Mouse (Mus musculus): ENCODE data around the gene Hagh.

DNA sequence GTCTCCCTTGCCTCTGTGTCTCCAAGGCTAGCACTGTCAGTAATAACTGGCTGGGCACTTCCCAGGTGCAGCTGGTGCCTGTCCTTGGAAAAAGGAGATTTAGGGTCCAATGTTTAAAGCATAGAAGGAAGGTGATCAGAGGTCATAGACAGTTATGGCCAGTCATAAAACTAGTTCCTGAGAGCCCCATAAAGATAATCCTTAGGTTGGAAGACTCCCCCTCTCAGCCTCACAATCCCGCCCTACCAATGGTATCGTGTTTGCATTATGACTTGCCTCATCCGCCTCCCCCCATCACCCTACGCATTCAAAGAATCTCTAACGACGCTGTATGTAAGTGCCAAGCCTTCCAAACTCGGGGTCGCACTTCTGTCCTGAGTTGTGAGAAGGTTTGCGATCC is 4.6 kb downstream of the Hagh start:
- TF ChIP-seq EP300 (IDR thresholded peaks at IDR 0.05; ENCODE audit: low read depth) (no peak), CTCF (IDR thresholded peaks at IDR 0.05; ENCODE audit: low read depth) (no peak)

Measured in heart, postnatal 0 days (tissue).